Mouse (Mus musculus) gastrocnemius, postnatal 14 days (tissue): ENCODE measurements around the gene Vamp5. TPM values are rescaled to one million over a fixed set of nuclear protein-coding genes. Genes with fewer than 3 reads are reported as not detected.

Source experiments
- total RNA-seq, 2 experiments: library from RNA; stranded (reverse); gene quantifications; 2 replicates each; pipeline ENCODE4 v1.2.3; 2021

The Vamp5 gene
- total RNA-seq, 2 experiments from 2014 or later: 60.9 to 79.6 TPM

Other genes with a start within 250 kb of the Vamp5 start
- gene Atoh8, start 144.9 kb downstream of the Vamp5 start, total RNA-seq: 1 to 10 TPM; 5.3 to 7.1 TPM
- not detected for gene Sftpb, start 75.9 kb downstream of the Vamp5 start, total RNA-seq
- gene Usp39, start 35.3 kb downstream of the Vamp5 start, total RNA-seq: 10 to 100 TPM; 16.7 to 17.2 TPM
- gene 0610030E20Rik, start 33.2 kb downstream of the Vamp5 start, total RNA-seq: 10 to 100 TPM; 11.4 TPM
- gene Tmem150a, start 25.0 kb downstream of the Vamp5 start, total RNA-seq: 10 to 100 TPM in 1 of 2 experiments, 1 to 10 TPM in 1; 9.1 to 12.5 TPM
- 10 to 100 TPM; 31.2 to 31.7 TPM for gene Rnf181, start 13.5 kb downstream of the Vamp5 start, total RNA-seq
- gene Vamp8, start 10.2 kb upstream of the Vamp5 start, total RNA-seq: 10 to 100 TPM; 51.8 to 52.7 TPM
- gene Ggcx, start 33.8 kb upstream of the Vamp5 start, total RNA-seq: 10 to 100 TPM; 15.0 to 15.5 TPM
- gene Mat2a, start 59.1 kb upstream of the Vamp5 start, total RNA-seq: 100 to 1,000 TPM; 202 to 277 TPM
- under 1 TPM; 0.78 to 0.98 TPM for gene Sh2d6, start 141.2 kb upstream of the Vamp5 start, total RNA-seq
- gene Capg, start 163.9 kb upstream of the Vamp5 start, total RNA-seq: 10 to 100 TPM; 11.5 to 15.4 TPM
- gene Elmod3, start 217.9 kb upstream of the Vamp5 start, total RNA-seq: 1 to 10 TPM; 4.7 to 8.6 TPM
- 10 to 100 TPM; 40.8 to 46.7 TPM for gene Retsat, start 218.0 kb upstream of the Vamp5 start, total RNA-seq
- gene Tgoln1, start 236.5 kb upstream of the Vamp5 start, total RNA-seq: 10 to 100 TPM; 21.6 to 21.7 TPM